Mouse (Mus musculus) lung, adult 2 months (tissue): Measurements from ENCODE around the gene Dcaf8.

Experiments
- CTCF ChIP-seq: fragments of 200-500 bp; IDR thresholded peaks from 2 replicates; pipeline ENCODE4 v1.5.1; 2011; ENCODE audit warnings: mild to moderate bottlenecking, low read length, control low read depth; ENCODE audit not compliant: insufficient read depth
- POLR2A ChIP-seq: fragments of 200-500 bp; IDR thresholded peaks from 2 replicates; pipeline ENCODE4 v1.6.1; 2011; ENCODE audit warnings: low read depth, mild to moderate bottlenecking, control low read depth, low read length, borderline replicate concordance; ENCODE audit errors: extremely low read depth

DNA sequence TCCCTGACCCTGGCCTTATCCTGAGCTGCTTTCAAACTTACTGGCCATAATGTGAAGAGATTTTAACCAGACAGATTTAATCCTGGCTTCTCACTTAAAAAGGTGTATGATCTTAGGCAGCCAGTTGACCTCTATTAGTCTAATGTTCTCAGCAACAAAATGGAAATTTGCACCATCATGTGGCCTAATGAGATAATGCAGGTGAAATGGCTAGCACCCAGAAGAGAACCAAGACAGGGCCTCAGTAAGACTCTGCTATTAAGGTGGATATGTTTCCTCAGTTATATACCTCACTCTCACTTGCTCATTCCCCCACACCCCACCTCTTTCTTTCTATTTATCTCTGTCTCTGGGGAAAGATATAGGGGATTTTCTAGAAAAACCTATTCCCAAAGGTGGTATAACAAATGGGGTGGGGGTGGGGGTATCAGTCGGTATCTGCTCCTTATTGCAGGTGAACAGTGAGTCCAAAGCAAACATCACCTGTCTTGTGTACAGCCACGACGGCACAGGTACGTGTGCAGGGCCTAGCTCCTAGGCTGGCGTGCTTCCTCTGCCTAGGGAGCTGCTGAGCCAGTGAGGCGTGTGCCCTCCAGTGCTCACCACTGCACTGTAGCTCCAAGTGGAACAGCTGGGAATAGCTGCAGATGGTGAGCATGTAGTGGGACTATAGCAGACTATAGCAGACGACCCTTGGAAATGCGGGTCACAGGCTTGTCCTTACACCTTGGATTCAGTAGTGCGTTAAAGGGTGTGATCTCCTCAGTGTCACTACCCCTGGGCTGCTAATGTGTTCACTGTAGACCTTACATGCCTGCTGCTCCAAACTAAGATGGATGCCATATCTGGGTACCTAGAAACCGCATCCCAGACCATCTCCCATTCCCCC is 38.8 kb downstream of the Dcaf8 start:
- TF ChIP-seq POLR2A, result no peak
- no peak for TF ChIP-seq CTCF
